Mouse (Mus musculus) skeletal muscle tissue, adult 2 months (tissue): ENCODE data around the gene B230118H07Rik.
A peak's percentile ranks its signal among the peaks of the same experiment; 100 is the strongest.

Experiments
- DNase-seq: peaks from one replicate; pipeline ENCODE4 v3.0.0-alpha.2; 2012; ENCODE audit warnings: low read depth, low spot score

B230118H07Rik gene

GRCm38 (mm10) chr2:101649114-101649671, at the start of gene B230118H07Rik, which contains the start of gene Rag1:
Gene B230118H07Rik (minus strand): TSS chr2:101649532.
Gene Rag1 (minus strand): TSS chr2:101649501.
- DNase-seq: no peak

GRCm38 (mm10) chr2:101695584-101695983, 46.3 kb upstream of the B230118H07Rik start:
- no peak for DNase-seq

- DNase-seq: no peak
Observed at GRCm38 (mm10) chr2:101693577-101694215, 44.4 kb upstream of the B230118H07Rik start.

GRCm38 (mm10) chr2:101693043-101693442, 43.7 kb upstream of the B230118H07Rik start:
- DNase-seq: no peak

- no peak for DNase-seq
Observed at GRCm38 (mm10) chr2:101690252-101690827, 41.0 kb upstream of the B230118H07Rik start.

GRCm38 (mm10) chr2:101688011-101688410, 38.7 kb upstream of the B230118H07Rik start:
- DNase-seq: no peak

GRCm38 (mm10) chr2:101684421-101684820, 35.1 kb upstream of the B230118H07Rik start:
- peak; percentile 37 for DNase-seq

GRCm38 (mm10) chr2:101679164-101679784, 29.9 kb upstream of the B230118H07Rik start:
- DNase-seq: no peak

- peak; percentile 64 for DNase-seq
Observed at GRCm38 (mm10) chr2:101678236-101679021, 29.1 kb upstream of the B230118H07Rik start, which contains the start of gene Traf6. Gene Traf6 (plus strand): TSS chr2:101678429.

GRCm38 (mm10) chr2:101673547-101673946, 24.2 kb upstream of the B230118H07Rik start:
- no peak for DNase-seq

- no peak for DNase-seq
Observed at GRCm38 (mm10) chr2:101668751-101669150, 19.4 kb upstream of the B230118H07Rik start.

GRCm38 (mm10) chr2:101665703-101666092, 16.4 kb upstream of the B230118H07Rik start:
- no peak for DNase-seq

- DNase-seq: peak; percentile 41
Observed at GRCm38 (mm10) chr2:101665058-101665702, 15.8 kb upstream of the B230118H07Rik start.

GRCm38 (mm10) chr2:101660536-101660935, 11.2 kb upstream of the B230118H07Rik start:
- DNase-seq: no peak

GRCm38 (mm10) chr2:101652921-101653597, 3.7 kb upstream of the B230118H07Rik start:
- DNase-seq: peak; percentile 33

GRCm38 (mm10) chr2:101652204-101652920, 3.0 kb upstream of the B230118H07Rik start:
- DNase-seq: no peak

- DNase-seq: no peak
Observed at GRCm38 (mm10) chr2:101650446-101650845, 1.1 kb upstream of the B230118H07Rik start.

GRCm38 (mm10) chr2:101648361-101648760, 971 bp downstream of the B230118H07Rik start:
- DNase-seq: no peak

GRCm38 (mm10) chr2:101645841-101646240, 3.5 kb downstream of the B230118H07Rik start:
- DNase-seq: no peak

GRCm38 (mm10) chr2:101639840-101640350, 9.4 kb downstream of the B230118H07Rik start:
- no peak for DNase-seq
